Mouse (Mus musculus) ES-Bruce4 (cell line): ENCODE data around the gene Dlgap3.

Experiments used
- CTCF ChIP-seq: IDR thresholded peaks from one replicate; pipeline ENCODE4 v1.8.1; 2011; ENCODE audit warnings: low read depth, low read length
- POLR2A ChIP-seq: IDR thresholded peaks from one replicate; pipeline ENCODE4 v1.8.1; 2011; ENCODE audit warnings: low read length; ENCODE audit not compliant: insufficient read depth

- no peak for TF ChIP-seq POLR2A
- no peak for TF ChIP-seq CTCF
Measured at GRCm38 (mm10) chr4:127264183-127264554, 95.2 kb downstream of the Dlgap3 start.
